Mouse (Mus musculus): Measurements from ENCODE around the gene Bri3. TPM values are rescaled to one million over a fixed set of nuclear protein-coding genes. Genes with fewer than 3 reads are reported as not detected.

The Bri3 gene
- polyA plus RNA-seq, 1 experiment = 57.2 TPM

DNA sequence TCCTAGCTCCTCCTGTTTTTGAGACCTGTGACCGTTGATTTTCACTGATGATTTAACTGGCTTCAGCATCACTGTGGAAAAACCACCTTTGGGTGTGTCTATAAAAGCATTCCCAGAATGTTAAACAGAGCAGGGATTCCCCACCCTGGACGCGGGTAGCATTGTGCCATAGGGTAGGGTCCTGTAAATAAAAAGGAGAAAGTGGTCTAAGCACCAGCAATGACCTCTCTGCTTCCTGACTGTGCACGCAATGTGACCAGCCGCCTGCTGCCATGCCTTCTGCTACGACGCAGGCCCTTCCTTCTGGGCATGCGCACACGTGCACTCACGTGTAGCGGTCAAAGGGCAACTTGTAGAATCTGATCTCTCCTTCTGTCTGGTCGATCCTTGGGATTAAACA, 174.2 kb downstream of the Bri3 start:
- Histone ChIP-seq H3K27ac (ENCODE audit: control insufficient read depth, insufficient read depth, low read depth, low read length, poor library complexity) (no peak overlapping the region), H3K4me1 (ENCODE audit: control insufficient read depth, insufficient read depth, low read length) (no peaks in the 10 kb centered on the region), H3K4me3 (replicated peaks; ENCODE audit: control insufficient read depth, low read depth, low read length) (no peak overlapping the region)
- WGBS = 87% methylated on average over 12 of the region's 12 CpGs
- TF ChIP-seq CTCF (IDR thresholded peaks at IDR 0.05; ENCODE audit: control insufficient read depth, insufficient read depth, low read length) (no peak), POLR2A (IDR thresholded peaks at IDR 0.05; ENCODE audit: borderline replicate concordance, control insufficient read depth, low read depth, low read length) (no peak)

GRCm38 (mm10) chr5:144420001-144420400, 175.8 kb downstream of the Bri3 start:
- no peak overlapping the region for H3K27ac ChIP-seq (ENCODE audit: control insufficient read depth, insufficient read depth, low read depth, low read length, poor library complexity)
- H3K4me3 ChIP-seq (replicated peaks; ENCODE audit: control insufficient read depth, low read depth, low read length) = no peak overlapping the region
- 74% methylated on average over 8 of the region's 8 CpGs for WGBS
- TF ChIP-seq POLR2A (IDR thresholded peaks at IDR 0.05; ENCODE audit: borderline replicate concordance, control insufficient read depth, low read depth, low read length) (no peak), CTCF (IDR thresholded peaks at IDR 0.05; ENCODE audit: control insufficient read depth, insufficient read depth, low read length) (no peak)
- H3K4me1 ChIP-seq (ENCODE audit: control insufficient read depth, insufficient read depth, low read length) = no peaks in the 10 kb centered on the region

DNA sequence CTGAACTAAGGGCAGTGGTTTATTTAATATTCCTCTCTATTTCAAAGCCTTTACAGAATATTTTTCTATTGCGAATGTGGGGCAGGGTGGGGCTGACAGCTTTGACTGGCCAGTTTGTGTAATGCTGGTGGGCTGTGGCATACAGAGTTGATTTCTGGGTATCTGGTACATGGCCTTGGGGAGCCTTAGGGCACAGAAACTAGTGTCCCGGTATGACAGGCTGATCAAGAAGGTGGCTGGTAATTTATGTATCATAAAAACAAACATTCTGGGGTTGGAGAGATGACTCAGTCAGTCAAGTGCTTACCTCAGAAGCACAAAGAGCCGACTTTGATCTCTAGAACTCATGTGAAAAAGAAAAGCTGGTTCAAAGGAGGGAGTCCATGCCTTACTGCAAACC, 182.5 kb downstream of the Bri3 start:
- whole genome bisulfite sequencing = 66% methylated on average over 3 of the region's 3 CpGs
- TF ChIP-seq CTCF (IDR thresholded peaks at IDR 0.05; ENCODE audit: control insufficient read depth, insufficient read depth, low read length) (no peak), POLR2A (IDR thresholded peaks at IDR 0.05; ENCODE audit: borderline replicate concordance, control insufficient read depth, low read depth, low read length) (no peak)
- H3K4me1 ChIP-seq (ENCODE audit: control insufficient read depth, insufficient read depth, low read length) = no peaks in the 10 kb centered on the region; the same call in 1 of the 2 replicates

DNA sequence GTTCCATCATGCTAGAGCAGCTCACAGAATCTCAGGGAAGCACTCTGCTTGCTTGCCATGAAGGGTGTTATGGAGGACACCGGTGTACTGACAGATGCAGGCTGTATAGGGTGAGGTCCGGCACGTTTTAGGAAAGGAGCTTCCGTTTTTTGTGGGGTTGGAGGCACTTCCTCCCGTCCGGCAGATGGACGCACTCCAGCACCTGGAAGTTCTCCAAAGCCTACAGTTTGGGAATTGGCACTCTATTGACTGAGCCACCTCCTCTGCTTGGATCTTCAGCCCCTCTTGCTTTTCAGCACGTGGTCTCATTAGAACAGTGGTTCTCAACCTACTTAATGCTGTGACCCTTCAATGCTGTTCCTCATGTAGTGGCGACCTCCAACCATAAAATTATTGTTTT, 183.6 kb downstream of the Bri3 start:
- WGBS = 68% methylated on average over 9 of the region's 9 CpGs
- no peak overlapping the region for H3K4me3 ChIP-seq (replicated peaks; ENCODE audit: control insufficient read depth, low read depth, low read length)
- TF ChIP-seq CTCF (IDR thresholded peaks at IDR 0.05; ENCODE audit: control insufficient read depth, insufficient read depth, low read length) (no peak), POLR2A (IDR thresholded peaks at IDR 0.05; ENCODE audit: borderline replicate concordance, control insufficient read depth, low read depth, low read length) (no peak)
- H3K4me1 ChIP-seq (ENCODE audit: control insufficient read depth, insufficient read depth, low read length) = no peaks in the 10 kb centered on the region; the same call in 1 of the 2 replicates
- no peak overlapping the region for H3K27ac ChIP-seq (ENCODE audit: control insufficient read depth, insufficient read depth, low read depth, low read length, poor library complexity)

More for the DNA sequence above, 182.5 kb downstream of the Bri3 start:
- H3K4me3 ChIP-seq (replicated peaks; ENCODE audit: control insufficient read depth, low read depth, low read length) = no peak overlapping the region
- no peak overlapping the region for H3K27ac ChIP-seq (ENCODE audit: control insufficient read depth, insufficient read depth, low read depth, low read length, poor library complexity)

GRCm38 (mm10) chr5:144431481-144431880, 187.2 kb downstream of the Bri3 start:
- TF ChIP-seq POLR2A (IDR thresholded peaks at IDR 0.05; ENCODE audit: borderline replicate concordance, control insufficient read depth, low read depth, low read length) = no peak
- no peak for TF ChIP-seq CTCF (IDR thresholded peaks at IDR 0.05; ENCODE audit: control insufficient read depth, insufficient read depth, low read length)
- H3K4me1 ChIP-seq (ENCODE audit: control insufficient read depth, insufficient read depth, low read length) = no peaks in the 10 kb centered on the region; the same call in 1 of the 2 replicates
- no peak overlapping the region for H3K27ac ChIP-seq (ENCODE audit: control insufficient read depth, insufficient read depth, low read depth, low read length, poor library complexity)
- 76% methylated on average over 6 of the region's 6 CpGs for WGBS
- H3K4me3 ChIP-seq (replicated peaks; ENCODE audit: control insufficient read depth, low read depth, low read length) = no peak overlapping the region

DNA sequence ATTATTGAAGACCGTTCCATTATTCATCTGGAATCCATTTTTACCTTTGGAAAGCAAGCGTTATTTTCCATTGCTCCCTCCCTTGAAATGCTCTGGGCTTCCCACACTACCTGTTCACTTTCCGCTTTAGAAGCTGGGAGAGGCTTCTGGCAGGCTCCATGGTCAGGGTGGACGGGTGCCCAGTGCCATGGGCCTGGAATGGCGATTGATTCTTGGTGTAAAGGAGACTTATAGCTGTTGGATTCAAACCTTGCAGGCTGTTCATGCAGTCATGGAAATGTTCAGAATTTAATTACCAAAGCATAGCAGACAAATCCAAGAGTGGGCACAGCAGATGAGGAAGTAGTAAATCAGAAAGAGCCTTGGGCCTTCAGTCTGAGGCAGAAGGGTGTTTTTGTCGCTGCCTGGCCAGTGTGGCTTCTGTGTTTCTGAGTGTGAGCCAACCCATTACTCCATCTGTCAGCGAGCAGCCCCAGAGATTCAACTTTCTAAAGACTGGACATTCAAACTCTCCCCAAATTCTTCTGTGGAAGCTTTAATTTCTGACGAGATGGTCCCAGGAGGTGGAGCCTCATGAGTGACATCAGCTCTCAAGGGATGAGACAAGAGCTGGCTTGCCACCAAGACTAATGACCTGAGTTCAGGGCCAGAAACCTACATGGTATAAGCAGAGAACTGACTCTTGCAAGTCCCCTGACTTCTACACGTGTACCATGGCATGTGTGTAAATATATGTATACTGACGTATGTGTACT, 195.2 kb downstream of the Bri3 start:
- Histone ChIP-seq H3K4me3 (replicated peaks; ENCODE audit: control insufficient read depth, low read depth, low read length) (no peak overlapping the region), H3K27ac (ENCODE audit: control insufficient read depth, insufficient read depth, low read depth, low read length, poor library complexity) (no peak overlapping the region), H3K4me1 (ENCODE audit: control insufficient read depth, insufficient read depth, low read length) (no peaks in the 10 kb centered on the region)
- no peak for TF ChIP-seq CTCF (IDR thresholded peaks at IDR 0.05; ENCODE audit: control insufficient read depth, insufficient read depth, low read length)
- no peak for TF ChIP-seq POLR2A (IDR thresholded peaks at IDR 0.05; ENCODE audit: borderline replicate concordance, control insufficient read depth, low read depth, low read length)
- WGBS = 49% methylated on average over 10 of the region's 10 CpGs

- Histone ChIP-seq H3K4me1 (ENCODE audit: control insufficient read depth, insufficient read depth, low read length) (no peaks in the 10 kb centered on the region), H3K27ac (ENCODE audit: control insufficient read depth, insufficient read depth, low read depth, low read length, poor library complexity) (no peak overlapping the region), H3K4me3 (replicated peaks; ENCODE audit: control insufficient read depth, low read depth, low read length) (no peak overlapping the region)
- TF ChIP-seq CTCF (IDR thresholded peaks at IDR 0.05; ENCODE audit: control insufficient read depth, insufficient read depth, low read length) = no peak
- no peak for TF ChIP-seq POLR2A (IDR thresholded peaks at IDR 0.05; ENCODE audit: borderline replicate concordance, control insufficient read depth, low read depth, low read length)
- WGBS = 85% methylated on average over 12 of the region's 12 CpGs
These were observed 197.6 kb downstream of the Bri3 start for GRCm38 (mm10) chr5:144441831-144442271.

DNA sequence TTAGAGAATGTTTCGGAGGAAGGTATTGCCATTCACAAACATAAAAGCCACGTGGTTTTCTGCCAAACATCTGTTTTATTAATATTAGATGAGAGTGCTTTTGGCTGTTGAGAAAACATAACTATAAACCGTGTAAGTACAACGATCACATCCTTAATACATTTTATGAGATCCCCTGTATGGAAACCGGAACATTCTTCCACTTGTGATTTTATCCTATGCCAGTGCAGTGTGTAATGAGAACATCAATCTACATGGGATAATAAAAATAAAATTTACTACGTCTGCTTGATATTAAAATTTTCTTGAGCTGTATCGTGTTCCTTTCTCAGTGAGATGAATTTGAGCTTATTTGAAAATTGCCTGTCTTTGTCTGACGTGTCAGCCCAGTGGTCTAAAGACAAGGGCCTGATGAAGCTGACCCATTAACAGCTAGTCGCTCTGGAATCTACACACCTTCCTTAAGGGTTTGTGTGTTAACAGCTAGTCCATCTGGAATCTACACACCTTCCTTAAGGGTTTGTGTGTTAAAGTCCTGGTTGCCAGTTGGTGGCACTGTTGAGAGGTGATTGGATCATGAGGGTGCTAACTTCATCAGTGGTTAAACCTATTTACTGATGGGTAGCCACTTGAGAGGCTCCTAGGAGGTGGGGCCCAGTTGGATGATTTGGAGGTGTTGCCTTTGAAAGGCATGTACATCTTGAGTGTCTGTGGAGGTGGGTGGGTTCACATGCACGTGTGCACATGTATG, 202.4 kb downstream of the Bri3 start:
- Histone ChIP-seq H3K27ac (ENCODE audit: control insufficient read depth, insufficient read depth, low read depth, low read length, poor library complexity) (no peak overlapping the region), H3K4me1 (ENCODE audit: control insufficient read depth, insufficient read depth, low read length) (no peaks in the 10 kb centered on the region), H3K4me3 (replicated peaks; ENCODE audit: control insufficient read depth, low read depth, low read length) (no peak overlapping the region)
- WGBS = 75% methylated on average over 10 of the region's 10 CpGs
- no peak for TF ChIP-seq CTCF (IDR thresholded peaks at IDR 0.05; ENCODE audit: control insufficient read depth, insufficient read depth, low read length)
- no peak for TF ChIP-seq POLR2A (IDR thresholded peaks at IDR 0.05; ENCODE audit: borderline replicate concordance, control insufficient read depth, low read depth, low read length)
